Mouse (Mus musculus) small intestine, adult 2 months (tissue): ENCODE results near the gene Arhgap32. TPM values are rescaled to one million over a fixed set of nuclear protein-coding genes. Genes with fewer than 3 reads are reported as not detected.

Experiments
- H3K27ac ChIP-seq: fragments of 200-500 bp; 2 replicates; pipeline ENCODE4 v1.5.1; 2012; ENCODE audit warnings: low read depth, low read length, control low read depth, inconsistent platforms; ENCODE audit not compliant: insufficient read depth
- H3K27me3 ChIP-seq: fragments of 200-500 bp; 2 replicates; pipeline ENCODE4 v1.6.1; 2012; ENCODE audit warnings: mild to moderate bottlenecking, moderate library complexity, low read length, inconsistent platforms; ENCODE audit not compliant: control insufficient read depth, insufficient read depth
- H3K36me3 ChIP-seq: fragments of 200-500 bp; 2 replicates; pipeline ENCODE4 v1.6.1; 2012; ENCODE audit warnings: mild to moderate bottlenecking, low read length, control low read depth, inconsistent platforms; ENCODE audit not compliant: control insufficient read depth, insufficient read depth
- H3K4me1 ChIP-seq: fragments of 200-500 bp; 2 replicates; pipeline ENCODE4 v1.6.1; 2012; ENCODE audit warnings: low read length, inconsistent platforms, mixed read lengths; ENCODE audit not compliant: control insufficient read depth, insufficient read depth, insufficient read length
- H3K4me3 ChIP-seq: fragments of 200-500 bp; 2 replicates; pipeline ENCODE4 v1.5.1; 2012; ENCODE audit warnings: low read depth, mild to moderate bottlenecking, control low read depth, inconsistent platforms, low read length, moderate library complexity
- CTCF ChIP-seq: fragments of 200-500 bp; IDR thresholded peaks from 2 replicates; pipeline ENCODE4 v1.5.1; 2012; ENCODE audit warnings: low read depth, mild to moderate bottlenecking, control low read depth, inconsistent platforms, low read length, moderate library complexity, mixed read lengths; ENCODE audit not compliant: insufficient replicate concordance, insufficient read length; ENCODE audit errors: extremely low read depth
- POLR2A ChIP-seq: fragments of 200-500 bp; IDR thresholded peaks from 2 replicates; pipeline ENCODE4 v1.6.1; 2012; ENCODE audit warnings: low read depth, mild to moderate bottlenecking, control low read depth, inconsistent platforms, low read length, moderate library complexity
- WGBS: fragments of 180-500 bp; shearing (Covaris S2); methylation state at CpG from one replicate; pipeline ENCODE4 v1.1.7; 2018; 5-methylcytosine and 5-hydroxymethylcytosine counted together
- polyA plus RNA-seq: library from polyadenylated mRNA; depleted of rRNA; stranded (reverse); fragments of >200 nt; gene quantifications from 2 replicates; pipeline ENCODE4 v1.2.3, GENCODE M21; 2012

The Arhgap32 gene
- polyA plus RNA-seq, 1 experiment: 11.6 TPM

DNA sequence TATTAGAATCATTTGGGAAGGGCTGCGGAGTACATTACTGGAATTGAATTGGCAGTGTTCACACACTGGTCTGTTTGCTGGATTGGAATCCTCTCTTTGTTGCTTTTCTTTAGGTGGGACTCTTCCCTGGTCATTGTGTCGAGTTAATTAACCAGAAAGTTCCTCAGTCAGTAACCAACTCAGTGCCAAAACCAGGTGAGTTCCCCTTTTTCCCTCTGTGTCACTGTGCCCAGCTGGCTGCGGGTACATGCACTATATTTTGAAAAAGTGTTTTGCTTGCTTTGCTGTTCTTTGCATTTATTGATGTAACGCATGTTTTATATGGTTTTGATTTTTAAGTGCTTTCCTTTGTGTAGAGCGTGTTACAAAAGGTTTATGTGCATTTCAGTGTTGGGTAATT lies 92.1 kb downstream of the Arhgap32 start:
- Histone ChIP-seq H3K4me1 (no peaks in the 10 kb centered on the region), H3K27ac (no peak overlapping the region), H3K36me3 (0 out of 2 replicates have a peak, but pooled peaks cover 2% of the 10 kb centered on the region), H3K4me3 (no peak overlapping the region), H3K27me3 (no peaks in the 10 kb centered on the region)
- WGBS: 84% methylated on average over 5 of the region's 5 CpGs
- TF ChIP-seq CTCF (no peak), POLR2A (no peak)

DNA sequence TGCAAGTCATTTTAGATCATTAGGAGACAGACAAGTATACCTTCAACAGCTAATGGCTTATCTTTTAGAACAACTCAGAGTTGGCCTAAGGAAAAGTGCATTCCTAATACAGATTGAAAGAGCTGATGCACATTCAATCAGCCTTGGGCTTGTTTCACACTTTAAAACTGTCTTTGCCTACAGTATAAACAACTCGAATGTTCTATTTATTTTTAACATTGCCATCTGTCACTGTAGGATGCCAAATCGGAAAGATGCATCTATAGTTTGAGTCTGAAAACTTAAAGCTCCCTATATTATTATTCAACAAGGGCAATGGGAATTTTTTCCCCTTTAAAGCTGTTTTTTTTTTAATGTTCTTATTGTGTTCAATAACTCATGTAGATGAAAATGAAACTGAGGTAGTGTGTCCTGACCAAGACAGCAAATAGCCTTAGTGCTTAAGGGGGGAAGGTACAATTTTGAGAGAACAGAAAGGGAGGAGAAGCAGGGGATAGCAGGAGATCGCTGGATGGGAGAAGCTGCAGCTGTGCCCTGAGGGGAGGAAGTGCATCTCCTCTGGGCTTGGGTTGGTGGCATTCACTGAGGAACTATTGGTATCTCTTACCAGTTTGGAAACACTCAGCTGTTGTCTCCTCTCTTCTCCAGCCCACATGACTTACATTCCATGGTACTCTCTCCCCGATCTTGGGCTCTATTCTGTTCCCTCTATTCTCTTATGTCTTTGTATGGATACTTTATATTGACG lies 101.1 kb downstream of the Arhgap32 start:
- no peak for TF ChIP-seq CTCF
- H3K27ac ChIP-seq: no peak overlapping the region
- WGBS: 77% methylated on average over 5 of the region's 5 CpGs
- no peaks in the 10 kb centered on the region for H3K4me1 ChIP-seq
- no peaks in the 10 kb centered on the region for H3K36me3 ChIP-seq
- H3K4me3 ChIP-seq: no peak overlapping the region
- H3K27me3 ChIP-seq: no peaks in the 10 kb centered on the region

DNA sequence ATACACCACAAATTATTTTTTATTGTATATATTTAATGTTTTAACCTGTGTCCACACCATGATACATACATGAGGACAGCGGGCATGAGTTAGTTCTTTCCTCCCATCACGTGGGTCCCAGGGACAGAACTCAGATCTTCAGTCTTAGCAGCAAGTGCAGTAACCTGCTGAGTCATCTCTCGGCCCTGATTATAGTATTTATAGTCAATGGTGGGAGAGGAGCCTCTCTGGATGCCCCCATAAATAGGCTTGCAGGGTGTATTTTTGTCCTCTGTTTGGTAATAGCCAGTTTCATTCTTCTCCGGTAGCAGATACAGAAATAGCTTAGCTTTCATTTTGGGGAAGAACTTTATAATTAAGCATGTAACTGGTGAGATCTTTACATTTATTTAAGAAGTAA lies 103.5 kb downstream of the Arhgap32 start:
- no peak for TF ChIP-seq POLR2A
- WGBS: 83% methylated on average over 4 of the region's 4 CpGs
- no peak overlapping the region for H3K27ac ChIP-seq
- H3K36me3 ChIP-seq: no peaks in the 10 kb centered on the region
- no peaks in the 10 kb centered on the region for H3K27me3 ChIP-seq
- no peak overlapping the region for H3K4me3 ChIP-seq
- peaks cover 6% of the 10 kb centered on the region for H3K4me1 ChIP-seq

DNA sequence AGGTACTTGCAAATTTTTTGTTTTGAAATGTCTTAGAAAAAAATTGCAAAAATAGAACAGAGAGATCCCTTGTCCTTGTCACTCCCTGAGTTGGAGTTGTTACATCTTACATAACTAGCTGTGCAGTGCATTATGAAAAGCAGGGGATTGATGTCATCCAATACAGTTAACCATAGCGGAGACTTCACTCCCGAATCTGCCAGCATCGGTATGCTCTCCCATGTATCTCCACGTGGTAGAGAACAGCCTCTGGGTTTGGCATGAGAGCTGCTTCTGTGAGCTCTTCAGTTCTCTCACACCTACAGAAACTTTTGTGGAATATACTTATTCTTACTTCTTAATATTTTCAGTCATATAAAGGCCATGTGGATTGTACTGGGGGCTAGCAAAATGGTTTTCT lies 106.2 kb downstream of the Arhgap32 start:
- peaks cover 6% of the 10 kb centered on the region for H3K4me1 ChIP-seq
- no peak for TF ChIP-seq POLR2A
- TF ChIP-seq CTCF: no peak
- no peak overlapping the region for H3K4me3 ChIP-seq
- H3K27ac ChIP-seq: no peak overlapping the region
- H3K36me3 ChIP-seq: no peaks in the 10 kb centered on the region
- whole genome bisulfite sequencing: 81% methylated on average over 4 of the region's 4 CpGs
- no peaks in the 10 kb centered on the region for H3K27me3 ChIP-seq

DNA sequence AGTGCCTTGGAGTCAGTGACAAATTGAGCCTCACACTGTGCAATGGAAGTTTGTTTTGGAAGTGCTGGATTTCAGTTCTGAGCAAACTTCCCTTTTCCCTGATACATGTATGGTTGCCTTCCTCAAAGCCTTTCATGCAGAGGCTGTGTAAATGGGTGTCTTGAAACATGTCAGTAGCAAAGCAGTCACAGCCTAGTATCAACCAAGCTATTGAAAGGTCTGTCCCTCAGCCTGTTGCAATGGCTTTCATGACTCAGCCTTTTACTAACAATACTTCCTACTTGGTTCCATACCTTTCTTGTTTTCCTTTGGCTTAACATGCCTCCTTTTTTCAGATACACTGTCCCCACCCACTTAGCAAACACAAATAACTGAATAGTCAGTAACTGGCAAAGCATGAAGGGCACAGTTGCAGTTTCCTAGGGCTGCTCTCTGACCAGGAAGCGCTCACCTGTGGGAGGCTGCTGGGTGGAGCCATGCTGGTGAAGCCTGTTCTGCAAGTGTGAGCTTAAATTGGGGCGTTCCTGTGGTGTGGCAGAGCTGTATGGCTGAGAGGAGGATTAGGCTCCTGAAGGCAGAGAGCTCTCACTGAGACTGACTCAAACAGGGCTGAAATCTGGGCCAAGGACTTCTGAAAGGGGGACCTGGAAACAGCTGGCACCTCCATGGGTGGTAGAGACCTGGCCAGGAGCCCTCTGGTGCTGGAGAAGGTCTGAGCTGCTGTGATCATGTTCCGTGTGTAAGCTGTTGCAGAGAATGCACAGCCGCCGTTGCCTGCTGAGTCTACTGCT lies 108.0 kb downstream of the Arhgap32 start:
- Histone ChIP-seq H3K4me1 (peaks cover 6% of the 10 kb centered on the region), H3K27ac (peak overlapping the region; percentile 93), H3K4me3 (peak overlapping the region; percentile 77), H3K27me3 (no peaks in the 10 kb centered on the region), H3K36me3 (no peaks in the 10 kb centered on the region)
- TF ChIP-seq CTCF (no peak; the same call in 1 of the 2 replicates), POLR2A (peak; percentile 84; the same call in 1 of the 2 replicates)
- WGBS: 33% methylated on average over 5 of the region's 5 CpGs

DNA sequence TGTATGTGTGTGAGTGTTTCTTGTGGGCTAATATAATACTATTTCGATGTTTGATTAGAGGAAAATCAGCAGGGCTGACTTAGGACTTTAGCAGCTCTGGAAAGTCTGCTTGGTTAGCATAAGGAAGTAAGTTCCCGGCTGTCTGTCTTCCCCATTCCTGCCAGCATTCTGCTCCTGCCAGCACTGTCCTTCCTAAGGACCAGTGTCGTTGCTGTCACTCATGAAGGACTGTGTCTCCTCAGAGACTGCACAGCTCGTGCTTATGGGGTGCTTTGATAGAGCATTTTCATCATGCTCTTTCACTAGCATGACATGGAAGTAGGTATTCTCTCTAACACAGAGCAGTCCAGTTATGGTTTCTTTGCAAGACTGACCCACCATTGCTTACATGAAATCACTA lies 109.0 kb downstream of the Arhgap32 start:
- 17% methylated on average over 4 of the region's 4 CpGs for WGBS
- no peaks in the 10 kb centered on the region for H3K27me3 ChIP-seq
- H3K4me1 ChIP-seq: peaks cover 6% of the 10 kb centered on the region
- H3K4me3 ChIP-seq: peak overlapping the region; percentile 58
- no peaks in the 10 kb centered on the region for H3K36me3 ChIP-seq
- TF ChIP-seq POLR2A: no peak
- no peak for TF ChIP-seq CTCF
- peak overlapping the region; percentile 64 for H3K27ac ChIP-seq

DNA sequence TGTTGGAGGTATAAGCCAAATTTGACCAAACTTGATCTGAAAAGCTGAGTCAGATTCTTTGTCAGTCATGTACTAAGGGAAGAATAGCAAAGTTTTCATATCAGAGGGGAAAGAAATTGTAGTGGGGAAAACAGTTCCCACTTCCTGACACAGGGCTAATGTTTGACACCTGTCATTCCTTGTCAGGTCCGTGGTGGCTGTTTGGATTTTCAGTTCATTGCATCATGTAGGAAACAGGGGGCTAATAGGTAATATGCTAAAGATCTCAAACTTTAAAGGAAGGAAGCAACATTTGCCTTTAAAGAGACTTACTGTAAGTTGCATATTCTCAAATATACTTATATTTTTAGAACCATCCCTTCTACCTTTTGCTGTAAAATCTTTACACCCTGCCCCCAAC lies 109.6 kb downstream of the Arhgap32 start:
- no peak for TF ChIP-seq POLR2A
- Histone ChIP-seq H3K27me3 (no peaks in the 10 kb centered on the region), H3K27ac (no peak overlapping the region), H3K36me3 (0 out of 2 replicates have a peak, but pooled peaks cover 3% of the 10 kb centered on the region), H3K4me1 (peaks cover 6% of the 10 kb centered on the region), H3K4me3 (no peak overlapping the region)
- WGBS: 12% methylated on average over 1 of the region's 1 CpGs
